Mouse (Mus musculus) heart, postnatal 25 days (tissue): ENCODE measurements around the gene Iqschfp. TPM values are rescaled to one million over a fixed set of nuclear protein-coding genes. Genes with fewer than 3 reads are reported as not detected.

Experiments
- DNase-seq: peaks from one replicate; pipeline ENCODE4 v3.0.0; 2022; ENCODE audit warnings: low spot score
- intact Hi-C: fragments of 180-260 bp; cut with DNase I; formaldehyde crosslinking; loops from one replicate; pipeline ENCODE4 v1.15.1; 2025
- total RNA-seq, 2 experiments: library from RNA; stranded (reverse); gene quantifications; 2 replicates each; pipeline ENCODE4 v1.2.3; 2021

Gene Iqschfp
- total RNA-seq, 2 experiments from 2014 or later = 0.28 TPM; not detected in 1

DNA sequence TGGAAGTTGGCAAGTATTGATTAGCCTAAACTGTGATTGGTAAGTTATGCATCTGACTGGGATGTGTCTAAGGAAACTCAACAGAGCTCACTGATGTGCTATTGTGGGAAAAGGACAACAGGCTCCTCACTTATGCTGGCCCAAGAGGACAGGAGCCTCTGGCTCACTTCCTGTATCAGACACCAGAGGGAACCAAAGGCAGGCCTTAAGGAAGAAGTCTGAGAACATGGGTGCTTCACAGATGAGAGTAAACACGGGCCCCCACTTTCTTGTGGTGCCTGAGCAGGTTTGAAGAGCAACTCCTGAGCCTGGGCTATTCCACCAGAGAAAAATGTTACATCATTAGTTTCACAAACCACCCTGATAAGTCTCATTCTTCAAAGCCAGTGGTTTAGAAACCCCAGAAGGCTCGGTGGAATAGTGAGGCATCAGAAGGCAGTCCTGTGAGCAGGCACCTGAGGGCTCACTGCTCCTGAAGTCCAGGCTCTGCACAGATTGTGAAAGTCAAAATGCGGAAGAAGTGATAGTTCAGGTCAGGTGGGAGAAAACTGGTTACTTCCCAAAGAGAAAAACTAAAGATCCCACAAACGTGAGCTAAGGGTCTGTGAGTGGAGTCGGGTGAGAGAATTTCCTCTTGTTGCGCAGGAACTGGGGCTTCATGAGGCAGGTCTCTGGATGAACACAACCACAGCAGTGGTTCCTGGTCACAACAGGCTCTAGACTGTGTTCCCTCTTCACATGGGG, 754.5 kb downstream of the Iqschfp start:
- intact Hi-C loops = loop anchor here (10.0 kb wide), 1 partner anchor 48 kb away; the partner anchor contains the start of gene Il12a
- no peak for DNase-seq

DNA sequence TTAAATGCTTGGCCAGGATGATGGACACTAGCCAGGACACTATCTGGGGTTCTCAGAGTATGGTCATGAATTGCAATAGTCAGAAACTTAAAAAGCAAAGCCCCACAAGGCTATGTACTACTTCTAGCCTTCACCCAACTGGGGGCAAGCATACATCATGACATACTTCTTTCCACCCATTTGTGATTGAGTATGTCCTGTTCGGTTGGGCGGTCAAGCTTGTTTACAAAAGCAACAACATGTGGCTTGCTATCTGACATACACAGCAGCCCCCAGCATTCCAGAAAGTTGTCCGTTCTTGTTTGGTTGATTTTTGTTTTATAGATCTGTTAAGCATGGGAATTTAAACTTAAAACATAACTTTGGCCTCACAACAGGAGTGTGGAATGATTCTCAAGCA, 755.2 kb downstream of the Iqschfp start:
- intact Hi-C loops = loop anchor here (10.0 kb wide), 1 partner anchor 48 kb away; the partner anchor contains the start of gene Il12a
- no peak for DNase-seq

DNA sequence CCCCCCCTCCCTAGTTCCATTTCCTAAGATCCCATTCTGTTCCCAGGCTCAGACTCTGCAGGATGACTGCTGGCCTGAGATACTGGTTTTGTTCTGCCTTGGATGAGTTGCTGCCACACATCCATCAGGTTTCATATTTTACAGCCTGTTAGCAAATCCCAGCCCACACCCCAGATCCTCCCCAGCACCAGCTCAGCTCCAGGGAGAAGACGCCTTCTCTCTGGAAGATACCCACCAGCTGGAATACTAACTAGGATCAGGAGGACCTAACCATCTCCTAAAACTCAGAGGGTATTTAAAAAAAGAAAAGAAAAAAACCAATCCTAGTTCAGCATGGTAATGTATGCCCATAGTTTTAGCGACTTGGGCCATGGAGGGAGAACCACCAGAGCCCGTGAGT, 758.2 kb downstream of the Iqschfp start:
- intact Hi-C loops = no loop called here
- no peak for DNase-seq

- DNase-seq = no peak
- intact Hi-C loops = no loop called here
Measured at GRCm38 (mm10) chr3:68656607-68657352, 764.7 kb downstream of the Iqschfp start.

- intact Hi-C loops = no loop called here
- DNase-seq = no peak
Measured at GRCm38 (mm10) chr3:68657589-68658245, 765.7 kb downstream of the Iqschfp start.

- intact Hi-C loops = no loop called here
Measured at GRCm38 (mm10) chr3:68659996-68660395, 768.0 kb downstream of the Iqschfp start.

DNA sequence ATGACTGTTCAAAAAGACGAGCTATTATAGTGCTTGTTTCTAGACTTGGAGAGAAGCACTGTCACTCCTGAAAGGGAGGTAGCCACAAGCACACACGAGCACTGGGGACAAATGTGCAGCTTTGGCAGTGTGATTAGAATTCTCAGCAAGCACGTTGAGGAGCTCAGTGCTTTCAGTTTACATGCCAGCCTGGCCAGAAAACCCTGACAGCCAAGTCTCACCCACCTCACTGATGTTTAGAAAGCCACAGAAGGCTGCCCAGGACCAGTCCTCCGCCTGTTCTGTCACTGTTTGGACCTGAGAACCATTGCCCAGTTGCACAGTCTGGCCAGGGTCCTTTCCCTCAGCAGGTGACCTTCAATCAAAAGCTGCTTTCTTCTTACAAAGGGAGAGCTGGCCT, 768.5 kb downstream of the Iqschfp start:
- intact Hi-C loops = no loop called here
- no peak for DNase-seq

More at GRCm38 (mm10) chr3:68659996-68660395, 768.0 kb downstream of the Iqschfp start:
- no peak for DNase-seq

DNA sequence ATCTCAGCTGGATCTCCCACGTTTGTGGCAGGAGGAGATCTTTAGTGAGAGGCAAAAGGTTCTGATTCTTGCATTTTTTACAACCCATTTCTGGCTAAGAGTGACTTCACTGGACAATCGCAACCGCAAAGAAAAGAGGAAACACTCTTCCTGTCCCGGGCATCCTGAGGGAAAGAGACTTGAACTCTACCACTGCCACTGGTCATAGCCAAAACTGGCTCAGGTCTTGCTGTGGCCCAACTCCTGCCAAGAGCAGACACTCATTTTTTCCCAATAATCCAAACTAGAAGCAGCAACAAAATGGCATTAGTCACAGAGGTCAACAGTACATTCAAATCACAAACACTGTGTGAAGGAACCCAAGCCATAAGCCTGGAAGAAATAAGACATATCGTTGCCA, 770.4 kb downstream of the Iqschfp start:
- DNase-seq = no peak
- intact Hi-C loops = no loop called here

GRCm38 (mm10) chr3:68664337-68664736, 772.3 kb downstream of the Iqschfp start:
- no peak for DNase-seq
- intact Hi-C loops = no loop called here

DNA sequence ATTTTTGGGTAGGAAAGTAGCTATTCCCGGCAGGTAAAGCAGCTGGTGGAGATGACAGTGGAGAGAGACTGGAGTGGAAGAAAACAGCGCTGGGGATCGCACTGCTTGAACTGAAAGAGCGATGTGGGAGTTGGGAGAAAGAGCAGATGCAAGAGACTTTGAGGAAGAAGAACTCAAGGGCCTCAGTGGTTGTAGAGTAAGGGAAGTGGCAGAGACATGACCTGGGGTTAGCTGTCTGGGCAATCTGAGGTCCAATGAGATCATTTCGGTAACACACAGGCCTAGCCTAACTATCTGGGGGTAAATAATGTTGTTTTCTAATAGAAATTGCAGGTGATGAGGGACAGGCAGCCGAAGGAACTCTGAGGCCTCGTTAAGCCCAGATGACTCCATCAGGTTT, 774.3 kb downstream of the Iqschfp start:
- intact Hi-C loops = no loop called here
- DNase-seq = no peak

DNA sequence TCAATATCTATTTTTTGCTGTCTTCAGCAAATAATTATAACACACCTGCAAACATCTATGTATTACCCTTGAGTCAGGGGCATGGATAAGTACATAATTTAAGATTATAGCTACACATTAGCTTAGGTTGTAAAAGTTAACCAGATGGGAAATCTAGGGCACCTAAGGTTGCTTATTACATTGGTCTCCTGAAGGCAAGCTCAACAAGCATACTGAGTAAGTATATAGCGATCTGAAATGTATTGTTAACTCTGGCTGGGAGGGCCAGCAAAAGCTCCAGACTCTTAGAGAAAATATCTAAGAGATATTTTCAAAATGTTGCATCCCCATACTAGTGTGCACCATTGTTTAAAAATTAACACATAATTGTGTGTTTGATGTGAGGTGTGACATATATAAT, 775.8 kb downstream of the Iqschfp start:
- DNase-seq = no peak
- intact Hi-C loops = no loop called here

DNA sequence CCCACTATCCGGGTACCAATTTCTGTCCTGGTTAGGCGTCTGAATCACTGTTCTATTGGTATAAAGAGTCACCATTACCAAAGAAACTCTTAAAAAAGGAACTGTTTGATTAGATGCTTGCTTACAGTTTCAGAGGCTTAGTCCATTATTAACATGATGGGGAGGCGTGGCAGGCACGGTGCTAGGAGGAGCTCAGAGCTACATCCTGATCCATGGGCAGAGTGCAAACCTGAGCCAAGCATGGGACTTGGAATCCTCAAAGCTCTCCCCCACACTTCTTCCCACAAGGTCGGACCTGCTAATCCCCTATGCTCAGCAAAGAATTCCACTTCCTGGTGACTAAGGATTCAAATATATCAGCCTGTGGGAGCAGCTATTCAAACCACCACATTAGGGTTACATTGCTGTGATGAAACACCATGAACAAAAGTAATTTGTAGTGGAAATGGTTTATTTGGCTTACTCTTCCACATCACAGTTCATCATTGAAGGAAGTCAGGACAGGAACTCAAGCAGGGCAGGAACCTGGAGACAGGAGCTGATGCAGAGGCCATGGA, 777.5 kb downstream of the Iqschfp start:
- intact Hi-C loops = no loop called here
- DNase-seq = no peak

DNA sequence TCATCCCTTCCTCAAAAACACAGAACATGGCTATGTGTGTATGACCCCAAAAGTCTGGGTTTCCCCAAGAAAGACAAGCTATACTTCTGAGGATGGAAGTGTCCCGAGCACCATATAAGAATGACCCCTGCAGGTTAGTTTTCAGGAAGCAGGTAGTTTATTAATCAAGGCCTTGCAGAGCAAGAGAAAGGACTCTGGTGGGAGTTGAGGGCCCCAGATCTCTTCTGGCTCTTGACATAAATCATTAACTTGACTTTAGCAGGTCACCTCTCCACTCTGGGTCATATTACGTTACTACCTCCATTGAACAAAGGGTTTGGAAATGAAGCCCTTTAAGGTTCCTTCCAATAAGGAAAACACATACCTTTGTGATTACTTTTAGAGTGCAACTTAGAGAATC, 782.7 kb downstream of the Iqschfp start:
- no peak for DNase-seq
- intact Hi-C loops = no loop called here

GRCm38 (mm10) chr3:68675216-68675835, 783.3 kb downstream of the Iqschfp start:
- DNase-seq = no peak
- intact Hi-C loops = no loop called here

Other genes starting within 250 kb of the Iqschfp start
- not detected for gene Iqcj, start within 50 bp of the Iqschfp start, total RNA-seq
- gene Schip1, start 172.6 kb downstream of the Iqschfp start, total RNA-seq = 100 to 1,000 TPM; 200 to 207 TPM